Mouse (Mus musculus) lung, postnatal 0 days (tissue): ENCODE measurements around the gene Zfp941.

Source experiments
- CTCF ChIP-seq: IDR thresholded peaks from 2 replicates; pipeline ENCODE4 v1.5.1; 2016; ENCODE audit warnings: antibody characterized with exemption, mild to moderate bottlenecking
- EP300 ChIP-seq: IDR thresholded peaks from 2 replicates; pipeline ENCODE4 v1.6.1; 2016; ENCODE audit warnings: antibody characterized with exemption, mild to moderate bottlenecking, control low read depth

- TF ChIP-seq EP300 (peak; percentile 59), CTCF (no peak)
Measured at GRCm38 (mm10) chr7:140856785-140857549, 35.0 kb upstream of the Zfp941 start, which contains the start of gene Ric8a.
